Mouse (Mus musculus): ENCODE data around the gene Pga5. TPM values are rescaled to one million over a fixed set of nuclear protein-coding genes. Genes with fewer than 3 reads are reported as not detected.

Gene Pga5
- polyA plus RNA-seq, 1 experiment = 0.07 TPM

DNA sequence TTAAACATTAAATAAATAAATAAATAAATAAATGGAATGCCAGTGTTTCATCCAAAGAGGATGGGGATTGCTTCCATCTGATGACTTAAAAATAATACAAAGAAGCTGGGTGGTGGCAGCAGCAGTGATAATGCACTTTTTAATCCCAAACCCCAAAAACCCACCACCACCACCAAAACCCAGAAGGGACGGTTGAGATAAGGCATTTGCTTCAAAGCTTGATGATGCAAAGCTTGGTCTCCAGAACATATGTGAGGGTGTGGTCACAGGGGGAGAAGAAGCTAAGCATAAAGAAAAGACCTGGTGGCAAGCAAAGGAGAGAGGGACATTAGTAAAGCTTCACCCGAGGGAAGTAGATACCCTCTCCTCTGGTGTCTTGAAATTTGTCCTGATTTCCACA lies 16.0 kb downstream of the Pga5 start:
- DNase-seq (ENCODE audit: low read depth) = no peak
- no peak for TF ChIP-seq POLR2A (IDR thresholded peaks at IDR 0.05; ENCODE audit: borderline replicate concordance, extremely low read depth, insufficient read depth, insufficient read length, poor library complexity, severe bottlenecking)
- TF ChIP-seq CTCF (IDR thresholded peaks at IDR 0.05; ENCODE audit: borderline replicate concordance, extremely low read depth, insufficient read depth, insufficient read length) = no peak

- no peak for TF ChIP-seq POLR2A (IDR thresholded peaks at IDR 0.05; ENCODE audit: borderline replicate concordance, extremely low read depth, insufficient read depth, insufficient read length, poor library complexity, severe bottlenecking)
- TF ChIP-seq CTCF (IDR thresholded peaks at IDR 0.05; ENCODE audit: borderline replicate concordance, extremely low read depth, insufficient read depth, insufficient read length) = no peak
- no peak for DNase-seq (ENCODE audit: low read depth)
Observed at GRCm38 (mm10) chr19:10661373-10661772, 16.5 kb downstream of the Pga5 start.

GRCm38 (mm10) chr19:10658406-10658805 lies 19.5 kb downstream of the Pga5 start:
- DNase-seq (ENCODE audit: low read depth) = no peak
- TF ChIP-seq CTCF (IDR thresholded peaks at IDR 0.05; ENCODE audit: borderline replicate concordance, extremely low read depth, insufficient read depth, insufficient read length) = no peak
- no peak for TF ChIP-seq POLR2A (IDR thresholded peaks at IDR 0.05; ENCODE audit: borderline replicate concordance, extremely low read depth, insufficient read depth, insufficient read length, poor library complexity, severe bottlenecking)

DNA sequence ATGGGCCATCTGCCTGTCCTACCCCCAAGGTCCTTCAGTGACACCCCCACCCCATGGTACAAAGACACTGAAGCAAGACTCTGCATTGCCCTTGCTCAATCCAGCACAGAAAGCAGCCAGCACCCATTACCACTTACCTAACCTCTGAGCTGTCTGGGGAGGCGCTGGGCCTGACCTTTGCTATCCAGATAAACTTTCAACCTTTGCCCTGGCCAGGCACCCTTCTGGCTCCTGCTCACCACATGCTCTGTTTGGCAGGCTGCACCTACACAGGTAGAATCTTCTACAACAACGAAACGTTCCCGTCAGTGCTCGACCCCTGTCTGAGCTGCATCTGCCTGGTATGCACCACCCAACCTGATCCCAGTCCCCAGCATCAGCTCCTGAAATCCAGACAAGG lies 20.1 kb downstream of the Pga5 start:
- TF ChIP-seq CTCF (IDR thresholded peaks at IDR 0.05; ENCODE audit: borderline replicate concordance, extremely low read depth, insufficient read depth, insufficient read length) = no peak
- TF ChIP-seq POLR2A (IDR thresholded peaks at IDR 0.05; ENCODE audit: borderline replicate concordance, extremely low read depth, insufficient read depth, insufficient read length, poor library complexity, severe bottlenecking) = no peak
- DNase-seq (ENCODE audit: low read depth) = no peak

DNA sequence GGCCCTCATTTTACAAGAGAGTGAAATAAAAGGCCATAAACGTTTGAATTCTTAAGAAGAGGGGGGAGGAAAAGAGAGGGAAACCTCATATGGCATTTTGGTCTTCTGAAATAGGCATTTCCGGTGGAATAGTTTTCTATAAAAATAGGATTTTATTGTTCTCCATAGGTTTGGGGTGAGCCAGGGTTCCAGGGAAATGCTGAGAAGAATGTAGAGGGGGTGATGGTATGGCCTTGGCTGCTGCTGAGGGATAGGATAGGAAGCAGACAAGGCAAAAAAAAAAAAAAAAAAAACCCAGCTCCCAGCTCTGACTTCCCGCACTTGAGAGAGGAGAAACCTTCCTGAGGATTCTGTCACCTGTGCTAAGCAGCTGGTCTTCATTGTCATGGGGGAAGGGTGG lies 21.8 kb downstream of the Pga5 start:
- TF ChIP-seq POLR2A (IDR thresholded peaks at IDR 0.05; ENCODE audit: borderline replicate concordance, extremely low read depth, insufficient read depth, insufficient read length, poor library complexity, severe bottlenecking) = no peak
- no peak for DNase-seq (ENCODE audit: low read depth)

- TF ChIP-seq CTCF (IDR thresholded peaks at IDR 0.05; ENCODE audit: borderline replicate concordance, extremely low read depth, insufficient read depth, insufficient read length) (no peak), POLR2A (IDR thresholded peaks at IDR 0.05; ENCODE audit: borderline replicate concordance, extremely low read depth, insufficient read depth, insufficient read length, poor library complexity, severe bottlenecking) (no peak)
- no peak for DNase-seq (ENCODE audit: low read depth)
Observed at GRCm38 (mm10) chr19:10648156-10648555, 29.7 kb downstream of the Pga5 start.

DNA sequence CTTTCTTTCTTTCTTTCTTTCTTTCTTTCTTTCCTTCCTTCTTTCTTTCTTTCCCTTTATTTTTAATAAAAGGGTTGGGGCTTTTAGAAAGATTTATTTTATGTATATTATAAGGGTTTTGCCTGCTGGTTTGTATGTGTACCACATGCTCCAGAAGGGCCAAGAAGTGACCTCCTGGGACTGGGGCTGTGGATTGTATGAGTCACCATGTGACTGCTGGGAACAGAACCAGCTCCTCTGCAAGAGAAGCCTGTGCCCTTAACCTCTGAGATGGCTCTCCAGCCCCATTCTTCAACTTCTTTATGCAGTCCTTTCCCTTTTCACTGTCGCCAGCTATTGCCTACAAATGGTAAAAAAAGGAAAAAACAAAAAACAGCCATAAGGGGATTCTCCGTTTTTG lies 32.3 kb downstream of the Pga5 start:
- no peak for DNase-seq (ENCODE audit: low read depth)
- no peak for TF ChIP-seq POLR2A (IDR thresholded peaks at IDR 0.05; ENCODE audit: borderline replicate concordance, extremely low read depth, insufficient read depth, insufficient read length, poor library complexity, severe bottlenecking)
- no peak for TF ChIP-seq CTCF (IDR thresholded peaks at IDR 0.05; ENCODE audit: borderline replicate concordance, extremely low read depth, insufficient read depth, insufficient read length)

- DNase-seq (ENCODE audit: low read depth) = no peak
- TF ChIP-seq CTCF (IDR thresholded peaks at IDR 0.05; ENCODE audit: borderline replicate concordance, extremely low read depth, insufficient read depth, insufficient read length) = no peak
- TF ChIP-seq POLR2A (IDR thresholded peaks at IDR 0.05; ENCODE audit: borderline replicate concordance, extremely low read depth, insufficient read depth, insufficient read length, poor library complexity, severe bottlenecking) = no peak
Observed at GRCm38 (mm10) chr19:10640589-10641378, 37.1 kb downstream of the Pga5 start.

DNA sequence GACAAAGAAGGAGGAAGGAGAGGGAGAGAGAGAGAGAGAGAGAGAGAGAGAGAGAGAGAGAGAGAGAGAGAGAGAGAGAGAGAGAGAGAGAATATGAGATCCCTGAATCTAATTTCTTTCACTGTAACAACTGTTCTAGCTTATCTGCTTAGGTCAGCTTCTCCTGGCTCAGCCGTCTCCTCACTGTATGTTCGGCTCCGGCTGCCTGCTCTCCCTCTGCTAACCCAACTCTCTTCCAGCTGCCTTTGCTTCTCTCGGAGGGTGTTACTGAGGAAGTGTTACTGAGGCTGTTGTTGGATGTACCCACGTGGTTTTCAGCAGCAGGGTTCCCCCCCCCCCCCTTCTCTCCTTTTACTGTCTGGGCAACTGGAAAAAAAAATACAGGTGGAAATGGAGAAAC lies 37.8 kb downstream of the Pga5 start:
- TF ChIP-seq POLR2A (IDR thresholded peaks at IDR 0.05; ENCODE audit: borderline replicate concordance, extremely low read depth, insufficient read depth, insufficient read length, poor library complexity, severe bottlenecking) (no peak), CTCF (IDR thresholded peaks at IDR 0.05; ENCODE audit: borderline replicate concordance, extremely low read depth, insufficient read depth, insufficient read length) (no peak)
- DNase-seq (ENCODE audit: low read depth) = peak; percentile 23

DNA sequence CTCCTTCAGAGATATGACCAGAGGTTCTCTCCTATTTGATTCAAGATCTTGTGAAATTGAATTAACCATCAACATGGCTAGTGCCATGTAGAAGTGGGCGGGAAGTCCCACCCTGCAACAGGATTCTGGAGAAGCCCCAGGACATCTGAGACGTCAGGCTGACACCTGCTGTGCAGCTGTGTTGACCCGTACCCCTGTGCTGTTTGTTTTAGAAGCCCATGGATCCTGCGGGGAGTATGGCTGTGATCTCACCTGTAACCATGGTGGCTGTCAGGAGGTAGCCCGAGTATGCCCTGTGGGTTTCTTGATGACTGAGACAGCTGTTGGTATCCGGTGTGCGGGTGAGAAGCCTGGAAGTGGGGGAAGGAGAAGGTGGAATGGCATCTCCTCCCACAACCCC lies 40.0 kb downstream of the Pga5 start:
- TF ChIP-seq POLR2A (IDR thresholded peaks at IDR 0.05; ENCODE audit: borderline replicate concordance, extremely low read depth, insufficient read depth, insufficient read length, poor library complexity, severe bottlenecking) = no peak
- TF ChIP-seq CTCF (IDR thresholded peaks at IDR 0.05; ENCODE audit: borderline replicate concordance, extremely low read depth, insufficient read depth, insufficient read length) = no peak
- no peak for DNase-seq (ENCODE audit: low read depth)

DNA sequence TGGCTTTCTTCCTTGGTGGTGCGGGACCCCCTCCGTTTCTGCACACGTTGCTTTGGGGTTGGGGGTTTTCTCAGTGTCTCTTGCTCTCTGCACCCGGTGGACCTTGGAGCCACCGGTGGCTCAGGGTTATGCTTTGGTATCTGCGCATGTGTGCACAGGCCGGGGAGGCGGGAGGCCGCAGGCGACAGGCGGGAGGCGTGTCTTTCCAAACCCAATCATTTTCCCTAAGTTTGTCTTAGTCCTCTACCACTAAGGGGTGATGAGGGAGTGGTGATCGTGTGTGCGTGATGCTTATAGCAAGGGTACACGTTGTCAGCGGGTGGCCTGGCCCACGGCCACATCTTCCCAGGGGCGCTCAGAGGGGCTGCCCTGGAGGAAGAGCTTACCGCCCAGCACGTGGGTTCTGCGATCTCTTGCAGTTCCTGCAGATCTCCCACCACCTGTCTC lies 43.0 kb downstream of the Pga5 start:
- no peak for TF ChIP-seq POLR2A (IDR thresholded peaks at IDR 0.05; ENCODE audit: borderline replicate concordance, extremely low read depth, insufficient read depth, insufficient read length, poor library complexity, severe bottlenecking)
- DNase-seq (ENCODE audit: low read depth) = peak; percentile 68

DNA sequence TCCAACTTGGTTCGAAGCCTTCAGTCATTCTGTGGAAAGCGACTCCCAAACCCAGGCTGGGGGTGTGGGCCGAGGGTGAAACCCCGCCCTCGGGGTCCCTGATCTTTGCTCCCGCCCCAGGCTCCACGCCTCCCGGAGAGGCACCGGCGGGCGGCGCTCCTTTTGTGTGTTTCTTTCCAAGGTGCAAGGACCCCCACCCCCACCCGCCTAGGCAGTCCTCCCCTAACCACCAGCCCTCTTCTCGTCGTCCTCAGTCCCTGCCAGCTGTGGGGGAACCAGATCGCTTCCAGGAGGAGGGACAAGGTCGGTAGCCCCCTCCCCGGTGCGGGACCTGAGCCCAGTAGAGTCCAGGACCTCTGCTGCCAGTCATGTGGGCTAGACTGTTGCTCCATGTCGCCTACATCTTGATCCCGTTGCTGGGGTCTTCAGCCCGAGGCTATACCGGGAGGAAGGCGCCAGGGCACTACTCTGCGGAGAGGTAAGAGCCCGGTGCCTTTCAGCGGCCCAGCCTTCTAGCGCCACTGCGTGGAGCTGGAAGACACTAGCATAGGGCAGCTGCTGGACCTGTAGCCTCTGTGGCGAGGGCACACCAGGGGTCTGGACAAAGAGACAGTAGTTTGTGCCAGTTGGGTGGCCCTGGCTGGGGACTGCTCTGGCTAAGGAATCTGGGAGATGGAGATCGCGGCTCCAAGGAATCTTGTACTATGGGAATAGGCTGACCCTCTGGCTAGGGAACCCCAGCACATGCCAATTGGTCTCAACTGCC lies 43.6 kb downstream of the Pga5 start, which contains the start of gene Vwce:
Gene Vwce (plus strand): TSS at position 108 of the 766 bp plus-strand sequence.
- peak; percentile 63 for DNase-seq (ENCODE audit: low read depth)
- TF ChIP-seq POLR2A (IDR thresholded peaks at IDR 0.05; ENCODE audit: borderline replicate concordance, extremely low read depth, insufficient read depth, insufficient read length, poor library complexity, severe bottlenecking) = no peak
- peak; percentile 34; the same call in 1 of the 2 replicates for TF ChIP-seq CTCF (IDR thresholded peaks at IDR 0.05; ENCODE audit: borderline replicate concordance, extremely low read depth, insufficient read depth, insufficient read length)

Other genes starting within 250 kb of the Pga5 start
- 1.4 and 2.0 TPM in 2 replicates for gene Lrrc10b, start 220.6 kb downstream of the Pga5 start, polyA plus RNA-seq (2012; rRNA removed)
- gene Ppp1r32, start 195.1 kb downstream of the Pga5 start, polyA plus RNA-seq (2012; rRNA removed) = 2.3 and 2.5 TPM in 2 replicates
- gene Cpsf7, start 152.8 kb downstream of the Pga5 start, polyA plus RNA-seq (2012; rRNA removed) = 116 and 131 TPM in 2 replicates
- gene Sdhaf2, start 151.9 kb downstream of the Pga5 start, polyA plus RNA-seq (2012; rRNA removed) = 45.3 and 49.9 TPM in 2 replicates
- 40.9 and 74.9 TPM in 2 replicates for gene Tmem216, start 121.8 kb downstream of the Pga5 start, polyA plus RNA-seq (2012; rRNA removed)
- 21.2 and 27.5 TPM in 2 replicates for gene Cyb561a3, start 100.9 kb downstream of the Pga5 start, polyA plus RNA-seq (2012; rRNA removed)
- gene Tmem138, start 100.7 kb downstream of the Pga5 start, polyA plus RNA-seq (2012; rRNA removed) = 31.0 and 39.4 TPM in 2 replicates
- gene Ddb1, start 72.7 kb downstream of the Pga5 start, polyA plus RNA-seq (2012; rRNA removed) = 206 and 237 TPM in 2 replicates
- gene Tkfc, start 72.4 kb downstream of the Pga5 start, polyA plus RNA-seq (2012; rRNA removed) = 35.8 and 38.2 TPM in 2 replicates
- 1.1 TPM in 2 replicates for gene Vwce, start 43.9 kb downstream of the Pga5 start, polyA plus RNA-seq (2012; rRNA removed)
- gene Vps37c, start 10.7 kb upstream of the Pga5 start, polyA plus RNA-seq (2012; rRNA removed) = 28.5 and 29.0 TPM in 2 replicates
- gene Cd5, start 60.9 kb upstream of the Pga5 start, polyA plus RNA-seq (2012; rRNA removed) = 0.16 and 0.20 TPM in 2 replicates
- gene Cd6, start 152.0 kb upstream of the Pga5 start, polyA plus RNA-seq (2012; rRNA removed) = not detected in 2 replicates
- 0.61 and 1.0 TPM in 2 replicates for gene Slc15a3, start 161.7 kb upstream of the Pga5 start, polyA plus RNA-seq (2012; rRNA removed)
- 292 and 301 TPM in 2 replicates for gene Tmem132a, start 191.9 kb upstream of the Pga5 start, polyA plus RNA-seq (2012; rRNA removed)
- 41.9 and 47.1 TPM in 2 replicates for gene Tmem109, start 203.9 kb upstream of the Pga5 start, polyA plus RNA-seq (2012; rRNA removed)
- gene Prpf19, start 217.2 kb upstream of the Pga5 start, polyA plus RNA-seq (2012; rRNA removed) = 341 and 452 TPM in 2 replicates
- gene Zp1, start 242.6 kb upstream of the Pga5 start, polyA plus RNA-seq (2012; rRNA removed) = 0.13 and 0.16 TPM in 2 replicates

Measured in brain, embryonic 14.5 days (tissue).